ENCODE assay signal across 8 mouse cellular contexts in the genomic region with DNA sequence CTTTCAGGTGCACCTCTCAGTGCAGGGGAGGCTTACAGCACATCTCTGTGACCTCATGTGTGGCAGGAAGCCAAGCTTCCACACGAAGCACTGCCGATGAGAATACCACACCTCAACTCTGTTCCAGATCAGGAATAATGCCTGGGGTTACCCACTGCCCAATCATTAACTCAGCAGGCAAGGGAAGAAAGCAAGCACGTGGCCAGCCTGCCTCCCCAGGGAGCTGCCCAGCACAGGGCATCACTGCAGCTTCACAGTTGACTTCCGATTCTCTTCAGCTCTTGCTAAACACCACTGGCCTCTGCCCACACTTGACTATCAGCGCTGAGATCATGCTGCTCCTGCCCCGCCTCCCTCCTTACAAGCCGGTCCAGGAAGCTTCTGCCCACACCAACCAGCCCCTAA. TPM values are rescaled to one million over a fixed set of nuclear protein-coding genes. Genes with fewer than 3 reads are reported as not detected.
DNase-seq lines count a peak whose midpoint lies in the region; ATAC-seq and TF ChIP-seq lines count a peak whose summit lies in the region.

No protein-coding gene starts in this region.

- no peak for TF ChIP-seq POLR2A in heart, adult 2 months (IDR thresholded peaks at IDR 0.05; ENCODE audit: insufficient read depth, low read depth, low read length)

- H3K4me3 ChIP-seq in C2C12 (ENCODE audit: insufficient read depth, poor library complexity, severe bottlenecking) = no peak overlapping the region
- no peak overlapping the region for H3K4me3 ChIP-seq in heart, adult 2 months
- H3K4me3 ChIP-seq in lung, embryonic 14.5 days (ENCODE audit: low read depth, low read length) = no peak overlapping the region

- peak; percentile 73 to 91 for DNase-seq in adrenal gland, adult (ENCODE audit: inconsistent age in 2 of 2, low spot score in 1 of 2)
- no peak for DNase-seq in adrenal gland, postnatal 4 days (ENCODE audit: low spot score in 2 of 2)
- peak; percentile 52 for DNase-seq in cerebellum, adult 11-12 months
- DNase-seq in heart, adult 2 months = peak; percentile 52 to 67
- DNase-seq in kidney, adult 11 months = peak; percentile 90
- DNase-seq in lung, embryonic 14.5 days = peak; percentile 51
- DNase-seq in ovary, postnatal 36 days (ENCODE audit: low spot score) = peak; percentile 48

- no peak for TF ChIP-seq CTCF in C2C12 (IDR thresholded peaks at IDR 0.05; ENCODE audit: control insufficient read depth, insufficient read depth, insufficient read length)
- TF ChIP-seq CTCF in heart, adult 2 months (IDR thresholded peaks at IDR 0.05) = no peak
- TF ChIP-seq CTCF in lung, embryonic 14.5 days (IDR thresholded peaks at IDR 0.05; ENCODE audit: low read depth) = no peak

- WGBS in heart, adult 2 months = 11% methylated on average over 7 of the region's 7 CpGs
- WGBS in lung, embryonic 14.5 days = 28% methylated on average over 7 of the region's 7 CpGs

- no peaks in the 10 kb centered on the region for H3K36me3 ChIP-seq in C2C12 (ENCODE audit: control insufficient read depth, insufficient read depth)
- H3K36me3 ChIP-seq in heart, adult 2 months (ENCODE audit: control insufficient read depth, insufficient read depth, low read length) = peaks cover 2% of the 10 kb centered on the region
- H3K36me3 ChIP-seq in lung, embryonic 14.5 days (ENCODE audit: insufficient read depth) = 0 out of 2 replicates have a peak, but pooled peaks cover 16% of the 10 kb centered on the region

- intact Hi-C loops in heart, adult 2 months (cut with DNase I) = no loop called here

- peaks cover 99% of the 10 kb centered on the region for H3K79me2 ChIP-seq in C2C12 (ENCODE audit: control insufficient read depth, insufficient read depth)
- peaks cover 9% of the 10 kb centered on the region for H3K79me2 ChIP-seq in heart, adult 2 months (replicated peaks; ENCODE audit: control insufficient read depth, insufficient read depth, low read length)

- H3K4me2 ChIP-seq in lung, embryonic 14.5 days = peak overlapping the region; percentile 20; the same call in 1 of the 2 replicates

- H3K9me3 ChIP-seq in lung, embryonic 14.5 days (ENCODE audit: low read depth, low read length) = no peaks in the 10 kb centered on the region

- H3K9ac ChIP-seq in heart, adult 2 months (ENCODE audit: low read depth, low read length) = no peak overlapping the region
- no peak overlapping the region; the same call in 1 of the 2 replicates for H3K9ac ChIP-seq in lung, embryonic 14.5 days

- H3K79me3 ChIP-seq in C2C12 (ENCODE audit: low read depth) = peaks cover 89% of the 10 kb centered on the region

- H3ac ChIP-seq in C2C12 (ENCODE audit: control insufficient read depth, insufficient read length, low read depth) = no peak overlapping the region

- no peak overlapping the region; the same call in 1 of the 2 replicates for H3K27ac ChIP-seq in heart, adult 2 months
- peak overlapping the region; percentile 2; the same call in 1 of the 2 replicates for H3K27ac ChIP-seq in lung, embryonic 14.5 days (ENCODE audit: low read depth)

- no peaks in the 10 kb centered on the region for H3K27me3 ChIP-seq in C2C12 (ENCODE audit: control insufficient read depth, insufficient read depth, insufficient read length)
- no peaks in the 10 kb centered on the region for H3K27me3 ChIP-seq in heart, adult 2 months (ENCODE audit: control insufficient read depth, insufficient read depth, low read length)
- no peaks in the 10 kb centered on the region for H3K27me3 ChIP-seq in lung, embryonic 14.5 days (ENCODE audit: insufficient read depth, low read length)

- peaks cover 15% of the 10 kb centered on the region for H3K4me1 ChIP-seq in heart, adult 2 months (ENCODE audit: control insufficient read depth, insufficient read depth, low read length)
- H3K4me1 ChIP-seq in lung, embryonic 14.5 days (ENCODE audit: insufficient read depth) = peaks cover 14% of the 10 kb centered on the region

- TF ChIP-seq EP300 in heart, adult 2 months (IDR thresholded peaks at IDR 0.05; ENCODE audit: insufficient read depth, low read depth, low read length) = no peak

- ATAC-seq in lung, embryonic 14.5 days (ENCODE audit: insufficient read depth) = peak; percentile 78

TF ChIP-seq in C2C12, 6 proteins besides CTCF, POLR2A, EP300 and RAD21:
- no peak for TF ChIP-seq MYOG (IDR thresholded peaks at IDR 0.05; ENCODE audit: control insufficient read depth, extremely low read depth, insufficient read length)
- TF ChIP-seq CEBPB (IDR thresholded peaks at IDR 0.05; ENCODE audit: low read depth) = peak; percentile 53
- peak; percentile 82 for TF ChIP-seq USF1 (IDR thresholded peaks at IDR 0.05; ENCODE audit: low read depth)
- peak; percentile 16 for TF ChIP-seq MYOD1 (IDR thresholded peaks at IDR 0.05; ENCODE audit: control insufficient read depth, insufficient read length, low read depth)
- peak; percentile 96 for TF ChIP-seq MAX (IDR thresholded peaks at IDR 0.05)

RNA-seq across cellular contexts. Expression of gene Bptf, which starts 7.6 kb away (rescaled TPM):
- 10 to 100 TPM; 51.6 to 55.4 TPM for total RNA-seq in adrenal gland, postnatal 4 days (2021)
- 14.8 TPM for polyA plus RNA-seq in C2C12 (2012; fragmentation: generic; extraction: Trizol)
- total RNA-seq in heart, adult 2 months (2021) = 10 to 100 TPM; 25.6 to 27.5 TPM
- polyA plus RNA-seq in heart, adult 2 months (2012; rRNA removed) = 11.7 and 13.1 TPM in 2 replicates
- polyA plus RNA-seq in lung, embryonic 14.5 days (2014; fragmentation: Nextera tagmentation; extraction: Ambion mirVana) = 40.6 and 41.7 TPM in 2 replicates

Comparison
In these comparisons a context has a peak if more than half of its experiments do, and no peak if none do; other contexts are left out.
1. DNase-seq: peak in adrenal gland, adult (2 of 2), cerebellum, adult 11-12 months (single experiment), heart, adult 2 months (2 of 2), kidney, adult 11 months (single experiment), lung, embryonic 14.5 days (single experiment) and ovary, postnatal 36 days (single experiment); none in adrenal gland, postnatal 4 days (0 of 2).